Mouse (Mus musculus) CH12.LX (cell line): ENCODE measurements around the gene Stk24. TPM values are rescaled to one million over a fixed set of nuclear protein-coding genes. Genes with fewer than 3 reads are reported as not detected.

ENCODE experiments used
- DNase-seq: peaks from one replicate; pipeline ENCODE4 v3.0.0-alpha.2; 2013; ENCODE audit errors: extremely low read depth
- H3K27ac ChIP-seq: 2 replicates; pipeline ENCODE4 v1.5.1; 2012; ENCODE audit warnings: low read depth, mild to moderate bottlenecking, control low read depth, moderate library complexity; ENCODE audit not compliant: insufficient read depth
- H3K27me3 ChIP-seq: replicated peaks from 2 replicates; pipeline ENCODE3; 2012; ENCODE audit warnings: inconsistent platforms
- H3K36me3 ChIP-seq, 2 experiments: replicated peaks in 1 of 2; 2 replicates each; pipeline versions ENCODE3 to v1.6.1; 2012; ENCODE audit warnings: inconsistent platforms in 1 of 2, low read length in 1 of 2, mild to moderate bottlenecking in 1 of 2, mixed read lengths in 1 of 2, moderate library complexity in 1 of 2; ENCODE audit not compliant: control insufficient read depth in 1 of 2, insufficient read depth in 1 of 2
- H3K4me1 ChIP-seq, 2 experiments: 2 replicates each; pipeline ENCODE4 v1.6.1; 2012; ENCODE audit warnings: inconsistent platforms in 1 of 2, moderate library complexity in 1 of 2; ENCODE audit not compliant: insufficient read depth in 2 of 2, control insufficient read depth in 1 of 2
- H3K4me2 ChIP-seq: 2 replicates; pipeline ENCODE4 v1.6.1; 2012; ENCODE audit warnings: low read depth, mild to moderate bottlenecking, control low read depth; ENCODE audit not compliant: poor library complexity, insufficient read depth, severe bottlenecking
- H3K4me3 ChIP-seq, 3 experiments: fragments of 150-350 bp in 1 of 3; sonication (generic) in 1 of 3; replicated peaks in 1 of 3; 2 replicates each; pipeline versions ENCODE3 to v1.5.1; 2011 to 2012; ENCODE audit warnings: low read depth in 2 of 3, low read length in 2 of 3, mild to moderate bottlenecking in 2 of 3, moderate library complexity in 2 of 3, control low read depth in 1 of 3, improper control_type of control experiment in 1 of 3, inconsistent platforms in 1 of 3, mixed read lengths in 1 of 3; ENCODE audit not compliant: poor library complexity in 1 of 3
- H3K79me2 ChIP-seq: replicated peaks from 2 replicates; pipeline ENCODE4 v1.6.1; 2012; ENCODE audit warnings: mild to moderate bottlenecking, moderate library complexity; ENCODE audit not compliant: control insufficient read depth, poor library complexity, insufficient read depth, severe bottlenecking; ENCODE audit errors: extremely low read depth
- H3K9ac ChIP-seq: 2 replicates; pipeline ENCODE4 v1.6.1; 2012; ENCODE audit warnings: low read depth, mild to moderate bottlenecking, control low read depth, moderate library complexity; ENCODE audit not compliant: insufficient read depth
- H3K9me3 ChIP-seq: replicated peaks from 2 replicates; pipeline ENCODE3; 2012; ENCODE audit warnings: low read length, inconsistent platforms, mixed read lengths
- CHD2 ChIP-seq: IDR thresholded peaks from 2 replicates; pipeline ENCODE4 v1.6.1; 2011; ENCODE audit warnings: low read length, improper control_type of control experiment
- CTCF ChIP-seq, 2 experiments: IDR thresholded peaks in 1 of 2; conservative IDR thresholded peaks in 1 of 2; 2 replicates each; pipeline ENCODE4 v1.5.1; 2011 to 2012; ENCODE audit warnings: low read depth in 2 of 2, low read length in 2 of 2, improper control_type of control experiment in 1 of 2, inconsistent platforms in 1 of 2, mild to moderate bottlenecking in 1 of 2, moderate library complexity in 1 of 2
- E2F4 ChIP-seq: IDR thresholded peaks from 2 replicates; pipeline ENCODE4 v1.6.1; 2011; ENCODE audit warnings: low read depth, low read length, improper control_type of control experiment; ENCODE audit not compliant: insufficient replicate concordance
- ELF1 ChIP-seq: IDR thresholded peaks from 2 replicates; pipeline ENCODE4 v1.6.1; 2014; ENCODE audit warnings: low read depth, mild to moderate bottlenecking, inconsistent platforms, low read length, improper control_type of control experiment
- EP300 ChIP-seq: IDR thresholded peaks from 2 replicates; pipeline ENCODE4 v1.6.1; 2011; ENCODE audit warnings: low read length, improper control_type of control experiment
- ETS1 ChIP-seq: conservative IDR thresholded peaks from 2 replicates; pipeline ENCODE4 v1.6.1; 2012; ENCODE audit warnings: low read depth, mild to moderate bottlenecking, inconsistent platforms, low read length, improper control_type of control experiment, moderate library complexity
- GABPA ChIP-seq: IDR thresholded peaks from 2 replicates; pipeline ENCODE4 v1.6.1; 2012; ENCODE audit warnings: low read depth, low read length, improper control_type of control experiment, inconsistent platforms; ENCODE audit not compliant: insufficient replicate concordance
- HCFC1 ChIP-seq: IDR thresholded peaks from 2 replicates; pipeline ENCODE4 v1.6.1; 2012; ENCODE audit warnings: low read depth, mild to moderate bottlenecking, inconsistent platforms, low read length, improper control_type of control experiment
- KAT2A ChIP-seq: IDR thresholded peaks from 2 replicates; pipeline ENCODE4 v1.6.1; 2012; ENCODE audit warnings: low read length, improper control_type of control experiment, inconsistent platforms; ENCODE audit not compliant: insufficient replicate concordance
- MAZ ChIP-seq: IDR thresholded peaks from 2 replicates; pipeline ENCODE4 v1.6.1; 2012; ENCODE audit warnings: low read depth, mild to moderate bottlenecking, inconsistent platforms, low read length, improper control_type of control experiment, moderate library complexity
- MEF2A ChIP-seq: IDR thresholded peaks from 2 replicates; pipeline ENCODE4 v1.6.1; 2014; ENCODE audit warnings: low read depth, mild to moderate bottlenecking, inconsistent platforms, low read length, improper control_type of control experiment, borderline replicate concordance
- MYC ChIP-seq: IDR thresholded peaks from 2 replicates; pipeline ENCODE4 v1.6.1; 2011; ENCODE audit warnings: low read depth, mild to moderate bottlenecking, improper control_type of control experiment, low read length
- NELFE ChIP-seq: IDR thresholded peaks from 2 replicates; pipeline ENCODE4 v1.6.1; 2011; ENCODE audit warnings: low read depth, low read length, improper control_type of control experiment
- NRF1 ChIP-seq: IDR thresholded peaks from 2 replicates; pipeline ENCODE4 v1.6.1; 2014; ENCODE audit warnings: low read depth, mild to moderate bottlenecking, inconsistent platforms, low read length, improper control_type of control experiment, moderate library complexity
- POLR2A ChIP-seq: IDR thresholded peaks from 2 replicates; pipeline ENCODE4 v1.6.1; 2011; ENCODE audit warnings: low read depth, mild to moderate bottlenecking, improper control_type of control experiment, low read length
- POLR2AphosphoS2 ChIP-seq: IDR thresholded peaks from 2 replicates; pipeline ENCODE4 v1.6.1; 2011; ENCODE audit warnings: low read depth, low read length, improper control_type of control experiment
- RAD21 ChIP-seq: IDR thresholded peaks from 2 replicates; pipeline ENCODE4 v1.6.1; 2011; ENCODE audit warnings: low read depth, mild to moderate bottlenecking, low read length, improper control_type of control experiment, moderate library complexity
- SIN3A ChIP-seq: IDR thresholded peaks from 2 replicates; pipeline ENCODE4 v1.6.1; 2012; ENCODE audit warnings: low read length, improper control_type of control experiment, inconsistent platforms
- SMC3 ChIP-seq: IDR thresholded peaks from 2 replicates; pipeline ENCODE4 v1.6.1; 2011; ENCODE audit warnings: low read depth, low read length, improper control_type of control experiment
- TBP ChIP-seq: conservative IDR thresholded peaks from 2 replicates; pipeline ENCODE4 v1.6.1; 2011; ENCODE audit warnings: low read depth, low read length, improper control_type of control experiment
- UBTF ChIP-seq: IDR thresholded peaks from 2 replicates; pipeline ENCODE4 v1.6.1; 2012; ENCODE audit warnings: low read depth, mild to moderate bottlenecking, inconsistent platforms, low read length, improper control_type of control experiment, moderate library complexity
- USF1 ChIP-seq: IDR thresholded peaks from 2 replicates; pipeline ENCODE4 v1.6.1; 2014; ENCODE audit warnings: low read depth, mild to moderate bottlenecking, inconsistent platforms, low read length, improper control_type of control experiment
- USF2 ChIP-seq: conservative IDR thresholded peaks from 2 replicates; pipeline ENCODE4 v1.6.1; 2011; ENCODE audit warnings: low read depth, low read length, improper control_type of control experiment
- ZC3H11A ChIP-seq: IDR thresholded peaks from 2 replicates; pipeline ENCODE4 v1.6.1; 2012; ENCODE audit warnings: low read depth, mild to moderate bottlenecking, inconsistent platforms, low read length, improper control_type of control experiment
- ZMIZ1 ChIP-seq: IDR thresholded peaks from 2 replicates; pipeline ENCODE4 v1.6.1; 2012; ENCODE audit warnings: low read depth, mild to moderate bottlenecking, inconsistent platforms, low read length, improper control_type of control experiment
- dilution Hi-C: fragments of 300-500 bp; cut with MboI; formaldehyde crosslinking; loops from 2 replicates; pipeline ENCODE4 v1.14.3; 2020; ENCODE audit warnings: low sequenced_read_pairs; ENCODE audit not compliant: extremely low pct_unique_long_range_greater_than_20kb, extremely low pct_ligation_motif_present
- in situ Hi-C: fragments of 300-500 bp; cut with MboI; formaldehyde crosslinking; loops from 3 replicates; pipeline ENCODE4 v1.14.3; 2019; ENCODE audit warnings: low sequenced_read_pairs, low pct_ligation_motif_present, low pct_unique_long_range_greater_than_20kb, mixed read lengths
- polyA plus RNA-seq: library from polyadenylated mRNA; unstranded; fragments of >175 nt; gene quantifications from 2 replicates; pipeline ENCODE4 v1.2.1, GENCODE M21; 2012; ENCODE audit warnings: low read depth; ENCODE audit not compliant: insufficient read length
- total RNA-seq, 2 experiments: library from RNA; depleted of rRNA; stranded (reverse); fragments of 300-350 nt in 1 of 2; fragments of >200 nt in 1 of 2; gene quantifications; 2 replicates each; pipeline ENCODE4 v1.2.3; 2012 to 2014

Stk24 gene
- total and polyA plus RNA-seq, 3 experiments, result 35.5 to 96.7 (median 52.7) TPM

DNA sequence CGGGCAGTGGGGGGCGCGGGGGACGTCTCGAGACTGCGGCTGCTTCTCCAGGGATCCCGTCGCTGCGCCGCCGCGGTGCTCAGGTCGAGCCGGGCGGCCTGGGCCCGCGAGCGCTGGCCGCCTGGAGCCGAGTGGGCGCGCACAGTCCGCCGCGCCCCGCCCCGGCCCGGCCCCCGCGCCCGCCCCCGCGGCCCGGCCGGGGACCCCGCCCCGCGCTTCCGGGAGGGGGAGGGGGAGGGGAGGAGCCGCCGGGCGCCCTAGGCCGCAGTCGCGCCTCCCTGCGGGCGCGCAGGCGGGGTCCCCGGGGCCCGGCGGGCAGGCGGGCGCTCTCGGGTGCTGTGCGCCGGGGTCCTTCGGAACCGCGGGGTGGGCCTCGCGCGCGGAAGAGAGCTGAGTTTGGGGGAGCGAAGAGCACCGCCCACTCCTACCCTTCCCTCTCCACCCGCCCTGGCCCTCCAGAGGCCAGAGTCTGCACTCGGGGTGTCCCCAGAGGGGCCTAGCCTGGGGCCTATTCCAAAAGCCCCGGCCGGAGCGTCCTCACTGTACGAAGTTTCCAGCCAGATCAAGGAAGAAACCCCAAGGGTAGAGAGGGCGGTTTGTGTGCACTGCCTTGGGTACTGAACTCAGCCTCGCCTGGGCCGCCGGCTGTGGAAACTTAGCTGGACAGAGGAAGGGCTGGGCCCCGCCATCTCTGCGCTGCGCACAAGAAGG, 540 bp downstream of the Stk24 start:
- in situ Hi-C loops, result no loop called here
- DNase-seq, result peak; percentile 78
- peak overlapping the region; percentile 80 for H3K27ac ChIP-seq
- H3K4me1 ChIP-seq, result peaks cover 10 to 39% of the 10 kb centered on the region in 2 experiments
- H3K79me2 ChIP-seq, result peaks cover 46% of the 10 kb centered on the region
- H3K9ac ChIP-seq, result peak overlapping the region; percentile 95
- peak overlapping the region; percentile 87 to 99 (median 90) for H3K4me3 ChIP-seq
- no peaks in the 10 kb centered on the region for H3K9me3 ChIP-seq
- TF ChIP-seq CTCF (conservative IDR thresholded peaks at IDR 0.05 in 1 of 2, IDR thresholded peaks at IDR 0.05 in 1 of 2; ENCODE audit: low read depth in 2 of 2, low read length in 2 of 2) (no peak; a peak in 1 of 4 replicates), EP300 (peak; percentile 23; the same call in 1 of the 2 replicates), ETS1 (peak; percentile 33; the same call in 1 of the 2 replicates), UBTF (peak; percentile 62), POLR2A (peak; percentile 80), CHD2 (0 out of 2 replicates have a peak, but pooled peaks have one; percentile 14), USF1 (no peak), NELFE (peak; percentile 66; the same call in 1 of the 2 replicates), ZMIZ1 (peak; percentile 61; the same call in 1 of the 2 replicates), NRF1 (peak; percentile 49; the same call in 1 of the 2 replicates), ELF1 (peak; percentile 75), MAZ (no peak), TBP (no peak), KAT2A (0 out of 2 replicates have a peak, but pooled peaks have one; percentile 41), ZC3H11A (no peak), RAD21 (no peak), POLR2AphosphoS2 (no peak), SMC3 (no peak; the same call in none of the 2 replicates), SIN3A (no peak; the same call in none of the 2 replicates), MYC (no peak), GABPA (no peak), USF2 (no peak), HCFC1 (peak; percentile 36), MEF2A (0 out of 2 replicates have a peak, but pooled peaks have one; percentile 38), E2F4 (no peak)
- TF ChIP-seq, all 38 proteins: peak for 12
- Histone ChIP-seq H3K27me3 (no peaks in the 10 kb centered on the region), H3K36me3 (peaks cover 0 to 20% of the 10 kb centered on the region in 2 experiments), H3K4me2 (peak overlapping the region; percentile 70)
- dilution Hi-C loops, result no loop called here
